Mouse (Mus musculus) thymus, adult 2 months (tissue): ENCODE results near the gene Zfp292.

Source experiments
- CTCF ChIP-seq: fragments of 200-500 bp; IDR thresholded peaks from 2 replicates; pipeline ENCODE4 v1.5.1; 2012; ENCODE audit warnings: mild to moderate bottlenecking, control low read depth, low read length, moderate library complexity, borderline replicate concordance; ENCODE audit not compliant: control insufficient read depth, poor library complexity, insufficient read depth; ENCODE audit errors: extremely low read depth
- POLR2A ChIP-seq: fragments of 200-500 bp; IDR thresholded peaks from 2 replicates; pipeline ENCODE4 v1.6.1; 2012; ENCODE audit warnings: mild to moderate bottlenecking, low read length, control low read depth, moderate library complexity; ENCODE audit not compliant: control insufficient read depth, poor library complexity, insufficient read depth; ENCODE audit errors: extremely low read depth

- TF ChIP-seq CTCF (peak; percentile 52; the same call in 1 of the 2 replicates), POLR2A (peak; percentile 88)
Measured at GRCm38 (mm10) chr4:34882818-34883217, at the start of gene Zfp292.
